Mouse (Mus musculus) heart, postnatal 0 days (tissue): ENCODE data around the gene Prss54.

Source experiments
- CTCF ChIP-seq: IDR thresholded peaks from 2 replicates; pipeline ENCODE4 v1.5.1; 2016; ENCODE audit warnings: antibody characterized with exemption, control low read depth, low read depth
- EP300 ChIP-seq: IDR thresholded peaks from 2 replicates; pipeline ENCODE4 v1.6.1; 2016; ENCODE audit warnings: antibody characterized with exemption, low read depth

DNA sequence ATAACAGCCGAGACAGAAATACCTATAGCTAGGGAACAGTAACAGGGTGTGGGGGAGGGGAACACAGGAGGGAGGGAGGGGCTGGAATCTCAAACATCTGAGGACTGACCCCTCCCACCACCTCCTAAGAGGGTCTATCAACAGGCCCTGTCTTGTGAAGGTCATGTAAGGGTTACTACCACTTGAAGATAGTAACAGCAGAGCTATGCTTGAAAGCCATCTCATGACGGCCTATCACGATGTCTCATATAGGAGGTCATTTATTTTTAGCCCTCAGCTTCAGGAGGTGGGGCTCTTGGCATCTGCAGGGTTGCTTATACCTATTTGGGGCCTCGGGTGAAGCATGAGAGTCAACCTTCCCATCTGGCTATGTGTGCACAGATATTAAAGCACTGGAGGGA lies 20.7 kb upstream of the Prss54 start:
- TF ChIP-seq EP300 = peak; percentile 98
- no peak for TF ChIP-seq CTCF
